Mouse (Mus musculus) forebrain, embryonic 13.5 days (tissue): ENCODE measurements at regions not wholly inside any gene's neighbourhood (a gene's known extent, or its start where the extent isn't known, plus 50 kb on each side); places are given as distances from the start of the nearest gene placed in this dataset. TPM values are rescaled to one million over a fixed set of nuclear protein-coding genes. Genes with fewer than 3 reads are reported as not detected.

ENCODE experiments used
- ATAC-seq: fragments of 200-750 bp; cut with Nextera tagmentation; 2 replicates; pipeline ENCODE4 v1.8.0; 2017
- H3K27ac ChIP-seq: fragments of 300-500 bp; sonication (generic); 2 replicates; pipeline ENCODE4 v1.5.1; 2015; ENCODE audit warnings: inconsistent platforms, mild to moderate bottlenecking, moderate library complexity
- H3K27me3 ChIP-seq: fragments of 300-500 bp; sonication (generic); 2 replicates; pipeline ENCODE4 v1.6.1; 2015; ENCODE audit warnings: mild to moderate bottlenecking, inconsistent platforms
- H3K36me3 ChIP-seq: fragments of 300-500 bp; sonication (generic); 2 replicates; pipeline ENCODE4 v1.6.1; 2015; ENCODE audit warnings: mild to moderate bottlenecking, inconsistent platforms; ENCODE audit not compliant: poor library complexity, severe bottlenecking
- H3K4me1 ChIP-seq: fragments of 300-500 bp; sonication (generic); 2 replicates; pipeline ENCODE4 v1.6.1; 2015; ENCODE audit warnings: inconsistent platforms
- H3K4me2 ChIP-seq: fragments of 300-500 bp; sonication (generic); 2 replicates; pipeline ENCODE4 v1.6.1; 2015; ENCODE audit warnings: inconsistent platforms, mild to moderate bottlenecking, moderate library complexity
- H3K4me3 ChIP-seq: fragments of 300-500 bp; sonication (generic); 2 replicates; pipeline ENCODE4 v1.5.1; 2015; ENCODE audit warnings: mild to moderate bottlenecking, inconsistent platforms
- H3K9ac ChIP-seq: fragments of 300-500 bp; sonication (generic); 2 replicates; pipeline ENCODE4 v1.6.1; 2015; ENCODE audit warnings: mild to moderate bottlenecking, inconsistent platforms
- H3K9me3 ChIP-seq: fragments of 300-500 bp; sonication (generic); replicated peaks from 2 replicates; pipeline ENCODE4 v1.6.1; 2016; ENCODE audit warnings: inconsistent platforms
- WGBS: fragments of 180-500 bp; shearing (Covaris S2); methylation state at CpG from one replicate; pipeline ENCODE4 v1.1.7; 2015; 5-methylcytosine and 5-hydroxymethylcytosine counted together
- microRNA-seq: library from miRNA; unstranded; fragments of <30 nt; microRNA quantifications from one replicate; pipeline ENCODE4, GENCODE M21; 2016

GRCm38 (mm10) chr7:77812052-77812903, 925.5 kb downstream of the Ntrk3 start:
- Histone ChIP-seq H3K36me3 (no peaks in the 10 kb centered on the region), H3K27ac (peak overlapping the region; percentile 11), H3K4me3 (no peak overlapping the region), H3K27me3 (no peaks in the 10 kb centered on the region), H3K9ac (no peak overlapping the region), H3K9me3 (no peaks in the 10 kb centered on the region), H3K4me2 (no peak overlapping the region), H3K4me1 (peaks cover 11% of the 10 kb centered on the region; the same call in 1 of the 2 replicates)
- ATAC-seq: peak; percentile 99
- WGBS: 0% methylated on average over 2 of the region's 2 CpGs

- Histone ChIP-seq H3K4me3 (no peak overlapping the region), H3K36me3 (no peaks in the 10 kb centered on the region), H3K27me3 (no peaks in the 10 kb centered on the region), H3K4me2 (no peak overlapping the region), H3K9ac (no peak overlapping the region), H3K27ac (no peak overlapping the region), H3K9me3 (no peaks in the 10 kb centered on the region), H3K4me1 (no peaks in the 10 kb centered on the region)
- 72% methylated on average over 2 of the region's 2 CpGs for WGBS
- ATAC-seq: no peak
Observed at GRCm38 (mm10) chr7:77786801-77787200, 951.0 kb downstream of the Ntrk3 start.

- Histone ChIP-seq H3K27ac (no peak overlapping the region), H3K36me3 (no peaks in the 10 kb centered on the region), H3K4me1 (peaks cover 12% of the 10 kb centered on the region), H3K27me3 (no peaks in the 10 kb centered on the region), H3K9ac (no peak overlapping the region), H3K4me2 (peak overlapping the region; percentile 42), H3K9me3 (no peaks in the 10 kb centered on the region), H3K4me3 (no peak overlapping the region)
- ATAC-seq: peak; percentile 89
- WGBS: 43% methylated on average over 11 of the region's 11 CpGs
Observed at GRCm38 (mm10) chr7:77771711-77772449, 965.9 kb downstream of the Ntrk3 start.

DNA sequence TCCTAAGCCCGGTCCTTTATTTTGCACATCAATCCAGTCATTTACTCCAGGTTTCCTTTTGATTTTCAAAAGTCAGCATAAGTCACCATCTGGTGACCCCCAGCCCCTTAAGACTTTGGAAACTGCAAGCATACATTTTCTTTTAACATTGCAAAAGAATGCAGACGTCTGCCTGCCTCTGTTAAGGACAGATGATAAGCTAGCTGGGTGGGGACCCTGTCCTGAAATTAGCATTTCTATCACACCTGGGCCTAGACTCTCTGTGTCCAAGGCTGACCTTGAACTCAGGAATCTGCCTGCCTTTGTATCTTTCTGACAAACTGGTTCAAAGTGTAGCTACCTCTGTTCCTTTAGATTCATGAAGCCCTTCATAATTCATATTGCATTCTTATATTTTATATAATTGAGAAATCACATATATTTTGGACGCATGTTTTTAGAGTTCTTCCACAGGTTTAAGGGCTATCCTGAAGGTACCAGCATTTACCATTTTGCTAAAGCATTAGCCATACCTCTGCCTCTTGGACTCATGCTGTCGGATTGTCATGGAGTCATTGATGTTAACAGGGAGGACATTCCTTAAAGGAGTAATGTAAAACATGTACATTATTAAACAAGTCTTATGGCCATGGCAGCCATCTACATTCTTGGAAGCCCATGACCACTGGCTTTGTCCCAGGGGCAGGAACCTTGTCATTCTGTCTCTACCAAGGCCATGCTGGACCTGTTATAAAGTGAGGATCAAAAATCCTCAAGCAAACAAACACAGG, 998.6 kb downstream of the Ntrk3 start:
- Histone ChIP-seq H3K4me3 (no peak overlapping the region), H3K9me3 (no peaks in the 10 kb centered on the region), H3K27me3 (no peaks in the 10 kb centered on the region), H3K36me3 (no peaks in the 10 kb centered on the region), H3K27ac (no peak overlapping the region), H3K9ac (no peak overlapping the region), H3K4me1 (no peaks in the 10 kb centered on the region), H3K4me2 (no peak overlapping the region)
- WGBS: 75% methylated on average over 4 of the region's 4 CpGs
- no peak for ATAC-seq

Small RNAs in the stretch of these regions (microRNA-seq; reads per million reads assigned to microRNA genes)
- not detected for gene Gm44358
